Mouse (Mus musculus) E14TG2a.4 (cell line): Measurements from ENCODE around the gene Glra2.
"Not testable (repeated sequence)": the region's sequence is repeated elsewhere in the genome, so short reads cannot be mapped to it uniquely, and the experiment has no call there.

ENCODE experiments used
- H3K27me3 ChIP-seq: 2 replicates; pipeline ENCODE4 v1.6.1; 2014; ENCODE audit warnings: low read length, control low read depth; ENCODE audit not compliant: insufficient read depth
- H3K36me3 ChIP-seq: 2 replicates; pipeline ENCODE4 v1.6.1; 2014; ENCODE audit warnings: low read length, control low read depth; ENCODE audit not compliant: insufficient read depth
- H3K4me1 ChIP-seq: replicated peaks from 2 replicates; pipeline ENCODE4 v1.6.1; 2014; ENCODE audit warnings: low read depth, low read length, control low read depth
- H3K4me3 ChIP-seq: replicated peaks from 2 replicates; pipeline ENCODE4 v1.5.1; 2014; ENCODE audit warnings: mild to moderate bottlenecking, low read length
- H3K9me3 ChIP-seq: 2 replicates; pipeline ENCODE4 v1.6.1; 2014; ENCODE audit warnings: low read length, control low read depth
- CTCF ChIP-seq: conservative IDR thresholded peaks from 2 replicates; pipeline ENCODE4 v1.5.1; 2014; ENCODE audit warnings: low read length
- NANOG ChIP-seq: IDR thresholded peaks from 2 replicates; pipeline ENCODE4 v1.6.1; 2014; ENCODE audit warnings: borderline replicate concordance, low read length, mixed read lengths
- POU5F1 ChIP-seq: IDR thresholded peaks from 2 replicates; pipeline ENCODE4 v1.6.1; 2014; ENCODE audit warnings: low read length, borderline replicate concordance

Gene Glra2

GRCm38 (mm10) chrX:165326939-165327698, at the start of gene Glra2:
Glra2 (minus strand) TSS chrX:165327393.
- TF ChIP-seq NANOG (no peak), POU5F1 (no peak)
- H3K4me1 ChIP-seq, result no peaks in the 10 kb centered on the region
- no peaks in the 10 kb centered on the region for H3K36me3 ChIP-seq
- H3K9me3 ChIP-seq, result no peaks in the 10 kb centered on the region
- no peaks in the 10 kb centered on the region for H3K27me3 ChIP-seq
- H3K4me3 ChIP-seq, result peak within 1 kb of the TSS; percentile 20; the same call in 1 of the 2 replicates

- H3K36me3 ChIP-seq, result no peaks in the 10 kb centered on the region
- TF ChIP-seq CTCF (no peak), NANOG (no peak), POU5F1 (no peak)
- no peaks in the 10 kb centered on the region for H3K27me3 ChIP-seq
- H3K4me1 ChIP-seq, result no peaks in the 10 kb centered on the region
- no peaks in the 10 kb centered on the region for H3K9me3 ChIP-seq
- H3K4me3 ChIP-seq, result no peak overlapping the region
Observed at GRCm38 (mm10) chrX:165362798-165363197, 35.6 kb upstream of the Glra2 start.

- Histone ChIP-seq H3K27me3 (no peaks in the 10 kb centered on the region), H3K4me1 (no peaks in the 10 kb centered on the region), H3K36me3 (no peaks in the 10 kb centered on the region), H3K4me3 (no peak overlapping the region), H3K9me3 (no peaks in the 10 kb centered on the region)
- TF ChIP-seq NANOG (no peak), CTCF (no peak), POU5F1 (no peak)
Observed at GRCm38 (mm10) chrX:165344611-165345010, 17.4 kb upstream of the Glra2 start.

- Histone ChIP-seq H3K9me3 (no peaks in the 10 kb centered on the region), H3K36me3 (no peaks in the 10 kb centered on the region), H3K27me3 (no peaks in the 10 kb centered on the region), H3K4me3 (peak overlapping the region; percentile 20; the same call in 1 of the 2 replicates), H3K4me1 (no peaks in the 10 kb centered on the region)
- TF ChIP-seq CTCF (peak; percentile 24), NANOG (no peak), POU5F1 (no peak)
Observed at GRCm38 (mm10) chrX:165327699-165328333, 623 bp upstream of the Glra2 start.

GRCm38 (mm10) chrX:165193550-165193949, 133.6 kb downstream of the Glra2 start:
- no peaks in the 10 kb centered on the region for H3K9me3 ChIP-seq

GRCm38 (mm10) chrX:165191170-165191569, 136.0 kb downstream of the Glra2 start:
- Histone ChIP-seq H3K4me1 (no peaks in the 10 kb centered on the region; the same call in 1 of the 2 replicates), H3K9me3 (no peaks in the 10 kb centered on the region), H3K36me3 (no peaks in the 10 kb centered on the region), H3K27me3 (no peaks in the 10 kb centered on the region), H3K4me3 (no peak overlapping the region)
- TF ChIP-seq POU5F1, result no peak

More at GRCm38 (mm10) chrX:165193550-165193949, 133.6 kb downstream of the Glra2 start:
- H3K27me3 ChIP-seq, result no peaks in the 10 kb centered on the region
- TF ChIP-seq CTCF (no peak), NANOG (no peak), POU5F1 (no peak)
- H3K4me1 ChIP-seq, result no peaks in the 10 kb centered on the region; the same call in 1 of the 2 replicates
- no peak overlapping the region for H3K4me3 ChIP-seq
- no peaks in the 10 kb centered on the region for H3K36me3 ChIP-seq

GRCm38 (mm10) chrX:165182948-165183347, 144.2 kb downstream of the Glra2 start:
- not testable (repeated sequence) for H3K27me3 ChIP-seq, H3K36me3 ChIP-seq, H3K9me3 ChIP-seq, H3K4me1 ChIP-seq, H3K4me3 ChIP-seq

GRCm38 (mm10) chrX:165156549-165156948, 170.6 kb downstream of the Glra2 start:
- no peak for TF ChIP-seq NANOG
- TF ChIP-seq POU5F1, result no peak
- TF ChIP-seq CTCF, result no peak

GRCm38 (mm10) chrX:165104171-165104570, 223.0 kb downstream of the Glra2 start:
- TF ChIP-seq CTCF (no peak), POU5F1 (no peak), NANOG (no peak)
- Histone ChIP-seq H3K9me3 (no peaks in the 10 kb centered on the region), H3K4me3 (no peak overlapping the region), H3K4me1 (no peaks in the 10 kb centered on the region), H3K36me3 (no peaks in the 10 kb centered on the region), H3K27me3 (no peaks in the 10 kb centered on the region)

More at GRCm38 (mm10) chrX:165156549-165156948, 170.6 kb downstream of the Glra2 start:
- no peaks in the 10 kb centered on the region for H3K36me3 ChIP-seq
- H3K4me3 ChIP-seq, result no peak overlapping the region
- no peaks in the 10 kb centered on the region for H3K4me1 ChIP-seq
- no peaks in the 10 kb centered on the region for H3K27me3 ChIP-seq
- H3K9me3 ChIP-seq, result no peaks in the 10 kb centered on the region
